Mouse (Mus musculus): Measurements from ENCODE around the gene Gfpt2. TPM values are rescaled to one million over a fixed set of nuclear protein-coding genes. Genes with fewer than 3 reads are reported as not detected.

Gene Gfpt2
- polyA plus RNA-seq, 1 experiment from 2014 or later: 3.2 TPM

- Histone ChIP-seq H3K27ac (no peak overlapping the region), H3K4me1 (peaks cover 26% of the 10 kb centered on the region), H3K9me3 (replicated peaks) (no peaks in the 10 kb centered on the region), H3K9ac (no peak overlapping the region), H3K27me3 (replicated peaks) (no peaks in the 10 kb centered on the region), H3K4me3 (no peak overlapping the region), H3K36me3 (peaks cover 66% of the 10 kb centered on the region), H3K4me2 (no peak overlapping the region)
- ATAC-seq: no peak
Measured at GRCm38 (mm10) chr11:49869762-49870161, 75.8 kb downstream of the Gfpt2 start.

GRCm38 (mm10) chr11:49871914-49872313, 77.9 kb downstream of the Gfpt2 start:
- H3K27ac ChIP-seq: peak overlapping the region; percentile 80
- H3K9ac ChIP-seq: no peak overlapping the region
- H3K27me3 ChIP-seq (replicated peaks): no peaks in the 10 kb centered on the region
- no peaks in the 10 kb centered on the region for H3K9me3 ChIP-seq (replicated peaks)
- H3K4me3 ChIP-seq: no peak overlapping the region
- H3K4me2 ChIP-seq: no peak overlapping the region
- peaks cover 21% of the 10 kb centered on the region for H3K4me1 ChIP-seq
- H3K36me3 ChIP-seq: peaks cover 72% of the 10 kb centered on the region
- WGBS (ENCODE audit: insufficient replicate concordance): 48% methylated on average over 6 of the region's 6 CpGs
- no peak; the same call in 1 of the 2 replicates for ATAC-seq

- peak; percentile 90 for ATAC-seq
- peaks cover 21% of the 10 kb centered on the region for H3K4me1 ChIP-seq
- 55% methylated on average over 6 of the region's 6 CpGs for WGBS (ENCODE audit: insufficient replicate concordance)
- peaks cover 68% of the 10 kb centered on the region for H3K36me3 ChIP-seq
- H3K9ac ChIP-seq: peak overlapping the region; percentile 39; the same call in 1 of the 2 replicates
- peak overlapping the region; percentile 30; the same call in 1 of the 2 replicates for H3K4me2 ChIP-seq
- H3K27me3 ChIP-seq (replicated peaks): no peaks in the 10 kb centered on the region
- H3K27ac ChIP-seq: peak overlapping the region; percentile 80
- H3K4me3 ChIP-seq: no peak overlapping the region
- no peaks in the 10 kb centered on the region for H3K9me3 ChIP-seq (replicated peaks)
Measured at GRCm38 (mm10) chr11:49872779-49873178, 78.8 kb downstream of the Gfpt2 start.

- Histone ChIP-seq H3K27me3 (replicated peaks) (no peaks in the 10 kb centered on the region), H3K27ac (no peak overlapping the region), H3K4me1 (peaks cover 16% of the 10 kb centered on the region), H3K9ac (no peak overlapping the region), H3K36me3 (peaks cover 71% of the 10 kb centered on the region), H3K4me3 (no peak overlapping the region), H3K9me3 (replicated peaks) (no peaks in the 10 kb centered on the region), H3K4me2 (no peak overlapping the region)
- ATAC-seq: no peak
- WGBS (ENCODE audit: insufficient replicate concordance): 84% methylated on average over 8 of the region's 8 CpGs
Measured at GRCm38 (mm10) chr11:49876948-49877817, 83.2 kb downstream of the Gfpt2 start.

GRCm38 (mm10) chr11:49879950-49880642, 86.1 kb downstream of the Gfpt2 start:
- Histone ChIP-seq H3K27ac (no peak overlapping the region), H3K4me1 (no peaks in the 10 kb centered on the region), H3K9ac (no peak overlapping the region), H3K9me3 (replicated peaks) (no peaks in the 10 kb centered on the region), H3K4me2 (no peak overlapping the region), H3K27me3 (replicated peaks) (no peaks in the 10 kb centered on the region), H3K36me3 (peaks cover 73% of the 10 kb centered on the region), H3K4me3 (no peak overlapping the region)
- ATAC-seq: no peak
- WGBS (ENCODE audit: insufficient replicate concordance): 74% methylated on average over 3 of the region's 3 CpGs

DNA sequence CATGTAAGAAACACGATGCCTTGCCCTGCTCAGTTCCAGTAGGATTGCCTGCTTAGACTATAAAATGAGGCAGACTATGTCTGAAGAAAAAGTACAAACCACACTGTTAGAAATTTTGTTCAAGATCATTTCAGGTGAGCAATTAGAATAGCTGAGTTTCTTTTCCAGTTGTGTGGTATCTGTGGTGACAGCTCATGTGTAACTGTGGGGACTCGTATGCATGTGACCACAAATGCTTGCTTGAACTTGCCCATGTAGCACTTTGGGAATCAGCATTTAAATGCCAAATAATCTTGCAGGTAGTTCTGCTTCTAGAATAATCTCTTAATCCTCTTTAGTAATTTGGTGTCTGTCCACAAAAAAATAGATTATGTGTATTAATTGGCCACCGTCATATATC, 89.4 kb downstream of the Gfpt2 start:
- WGBS (ENCODE audit: insufficient replicate concordance): 86% methylated on average over 3 of the region's 3 CpGs
- Histone ChIP-seq H3K36me3 (peaks cover 78% of the 10 kb centered on the region), H3K27ac (no peak overlapping the region), H3K27me3 (replicated peaks) (no peaks in the 10 kb centered on the region), H3K4me3 (no peak overlapping the region), H3K4me2 (no peak overlapping the region), H3K4me1 (no peaks in the 10 kb centered on the region), H3K9ac (no peak overlapping the region), H3K9me3 (replicated peaks) (no peaks in the 10 kb centered on the region)
- no peak for ATAC-seq

Small RNA genes within 50 kb of the gene (microRNA-seq; reads per million reads assigned to microRNA genes)
- not detected for gene Gm23813

Other genes with a start within 250 kb of the Gfpt2 start
- not detected in 2 replicates for gene Olfr1380, start 237.3 kb upstream of the Gfpt2 start, polyA plus RNA-seq (2016; fragmentation: Nextera tagmentation; extraction: Ambion mirVana)
- gene Flt4, start 184.9 kb upstream of the Gfpt2 start, polyA plus RNA-seq (2016; fragmentation: Nextera tagmentation; extraction: Ambion mirVana): 4.7 and 4.8 TPM in 2 replicates
- not detected in 2 replicates for gene Scgb3a1, start 130.6 kb upstream of the Gfpt2 start, polyA plus RNA-seq (2016; fragmentation: Nextera tagmentation; extraction: Ambion mirVana)
- 40.2 and 44.7 TPM in 2 replicates for gene Cnot6, start 81.5 kb upstream of the Gfpt2 start, polyA plus RNA-seq (2016; fragmentation: Nextera tagmentation; extraction: Ambion mirVana)
- gene Mapk9, start 52.6 kb downstream of the Gfpt2 start, polyA plus RNA-seq (2016; fragmentation: Nextera tagmentation; extraction: Ambion mirVana): 34.6 and 38.2 TPM in 2 replicates
- not detected in 2 replicates for gene Rasgef1c, start 107.7 kb downstream of the Gfpt2 start, polyA plus RNA-seq (2016; fragmentation: Nextera tagmentation; extraction: Ambion mirVana)
- gene Rnf130, start 231.2 kb downstream of the Gfpt2 start, polyA plus RNA-seq (2016; fragmentation: Nextera tagmentation; extraction: Ambion mirVana): 39.2 and 39.7 TPM in 2 replicates

Measured in liver, embryonic 12.5 days (tissue).